Mouse (Mus musculus): ENCODE data around the gene Insc. TPM values are rescaled to one million over a fixed set of nuclear protein-coding genes. Genes with fewer than 3 reads are reported as not detected.

The Insc gene
- total and polyA plus RNA-seq, 3 experiments: 0.16 to 0.64 (median 0.25) TPM

DNA sequence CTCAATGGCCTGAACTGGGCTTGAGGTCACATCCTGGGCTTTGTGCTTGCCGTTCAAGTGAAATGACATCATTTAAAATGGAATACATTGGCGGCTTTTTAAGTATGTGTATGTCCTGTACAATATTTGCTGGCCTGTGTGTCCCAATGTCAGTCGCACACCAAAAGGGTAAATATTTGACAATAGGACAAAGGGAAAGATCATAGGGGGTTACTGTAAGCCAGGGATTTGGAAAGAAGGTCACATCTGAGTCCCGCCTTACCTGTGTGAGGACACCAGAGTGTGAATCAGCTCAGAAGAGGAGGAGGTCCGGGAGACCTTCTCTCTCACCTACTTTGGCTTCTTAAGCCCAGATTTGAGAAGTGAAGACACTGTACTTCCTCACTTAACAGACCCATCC is 25.0 kb downstream of the Insc start:
- Histone ChIP-seq H3K79me2 (replicated peaks; ENCODE audit: control insufficient read depth, insufficient read depth, low read length) (no peaks in the 10 kb centered on the region), H3K4me3 (no peak overlapping the region), H3K36me3 (ENCODE audit: control insufficient read depth, insufficient read depth, low read length) (no peaks in the 10 kb centered on the region), H3K27me3 (ENCODE audit: control insufficient read depth, insufficient read depth, low read length) (no peaks in the 10 kb centered on the region), H3K27ac (no peak overlapping the region), H3K9ac (ENCODE audit: low read depth, low read length) (no peak overlapping the region), H3K4me1 (ENCODE audit: control insufficient read depth, insufficient read depth, low read length) (no peaks in the 10 kb centered on the region)
- WGBS: 83% methylated on average over 5 of the region's 5 CpGs
- intact Hi-C loops (cut with DNase I): no loop called here
- DNase-seq: no peak
- TF ChIP-seq POLR2A (IDR thresholded peaks at IDR 0.05; ENCODE audit: insufficient read depth, low read depth, low read length) (no peak), CTCF (IDR thresholded peaks at IDR 0.05) (no peak), EP300 (IDR thresholded peaks at IDR 0.05; ENCODE audit: insufficient read depth, low read depth, low read length) (no peak)

DNA sequence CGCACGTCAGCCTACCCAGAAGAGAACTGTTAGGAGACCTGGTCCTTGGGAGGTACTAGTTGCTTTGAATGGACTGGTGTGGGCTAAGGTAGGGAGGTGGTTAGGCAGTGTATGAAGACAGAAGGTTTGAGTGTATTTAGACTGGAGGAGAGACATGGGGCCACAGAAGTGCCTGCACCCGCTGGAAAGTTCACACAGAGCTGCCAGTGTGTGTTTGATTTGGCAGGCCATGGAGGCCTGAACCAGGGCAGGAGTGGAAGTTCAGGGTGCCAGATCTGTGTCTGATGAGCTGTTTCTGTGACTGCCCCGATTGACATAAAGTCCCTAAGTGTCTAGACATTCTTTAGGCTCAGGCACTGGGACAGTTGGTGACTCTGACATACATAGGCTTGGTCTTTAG is 25.5 kb downstream of the Insc start:
- Histone ChIP-seq H3K4me1 (ENCODE audit: control insufficient read depth, insufficient read depth, low read length) (no peaks in the 10 kb centered on the region), H3K79me2 (replicated peaks; ENCODE audit: control insufficient read depth, insufficient read depth, low read length) (no peaks in the 10 kb centered on the region), H3K27me3 (ENCODE audit: control insufficient read depth, insufficient read depth, low read length) (no peaks in the 10 kb centered on the region), H3K9ac (ENCODE audit: low read depth, low read length) (no peak overlapping the region), H3K36me3 (ENCODE audit: control insufficient read depth, insufficient read depth, low read length) (no peaks in the 10 kb centered on the region), H3K4me3 (no peak overlapping the region), H3K27ac (no peak overlapping the region)
- no peak for DNase-seq
- no peak for TF ChIP-seq CTCF (IDR thresholded peaks at IDR 0.05)
- TF ChIP-seq EP300 (IDR thresholded peaks at IDR 0.05; ENCODE audit: insufficient read depth, low read depth, low read length): no peak
- TF ChIP-seq POLR2A (IDR thresholded peaks at IDR 0.05; ENCODE audit: insufficient read depth, low read depth, low read length): no peak
- WGBS: 80% methylated on average over 4 of the region's 4 CpGs
- intact Hi-C loops (cut with DNase I): no loop called here

DNA sequence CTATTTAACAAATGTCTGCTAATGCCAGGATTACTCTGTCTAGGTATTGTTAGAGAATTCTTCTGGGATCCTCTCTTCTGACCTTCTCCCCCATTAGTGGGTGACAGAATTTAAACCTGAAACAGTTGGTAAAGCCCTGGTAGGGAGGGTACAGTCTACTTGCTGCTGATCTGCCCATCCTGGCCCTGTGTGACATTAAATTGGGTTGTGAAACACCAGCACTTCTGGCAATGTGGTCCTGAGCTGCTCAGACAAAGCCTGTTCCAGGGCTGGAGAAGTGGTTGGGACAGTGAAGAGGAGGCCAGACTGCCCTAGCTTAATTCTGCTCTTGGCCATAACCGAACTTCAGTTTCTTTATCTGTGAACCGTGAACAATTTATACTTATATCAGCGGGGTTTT is 27.1 kb downstream of the Insc start:
- WGBS: 65% methylated on average over 3 of the region's 3 CpGs
- H3K4me3 ChIP-seq: no peak overlapping the region
- no peak overlapping the region for H3K27ac ChIP-seq
- H3K36me3 ChIP-seq (ENCODE audit: control insufficient read depth, insufficient read depth, low read length): no peaks in the 10 kb centered on the region
- intact Hi-C loops (cut with DNase I): no loop called here
- H3K4me1 ChIP-seq (ENCODE audit: control insufficient read depth, insufficient read depth, low read length): no peaks in the 10 kb centered on the region; the same call in 1 of the 2 replicates
- H3K9ac ChIP-seq (ENCODE audit: low read depth, low read length): no peak overlapping the region
- TF ChIP-seq CTCF (IDR thresholded peaks at IDR 0.05) (no peak), POLR2A (IDR thresholded peaks at IDR 0.05; ENCODE audit: insufficient read depth, low read depth, low read length) (no peak), EP300 (IDR thresholded peaks at IDR 0.05; ENCODE audit: insufficient read depth, low read depth, low read length) (no peak)
- no peaks in the 10 kb centered on the region for H3K79me2 ChIP-seq (replicated peaks; ENCODE audit: control insufficient read depth, insufficient read depth, low read length)
- DNase-seq: no peak
- H3K27me3 ChIP-seq (ENCODE audit: control insufficient read depth, insufficient read depth, low read length): no peaks in the 10 kb centered on the region

- H3K79me2 ChIP-seq (replicated peaks; ENCODE audit: control insufficient read depth, insufficient read depth, low read length): no peaks in the 10 kb centered on the region
- DNase-seq: no peak
- 66% methylated on average over 7 of the region's 7 CpGs for WGBS
- H3K27me3 ChIP-seq (ENCODE audit: control insufficient read depth, insufficient read depth, low read length): no peaks in the 10 kb centered on the region
- no peak overlapping the region for H3K9ac ChIP-seq (ENCODE audit: low read depth, low read length)
- H3K27ac ChIP-seq: no peak overlapping the region
- TF ChIP-seq CTCF (IDR thresholded peaks at IDR 0.05) (no peak), EP300 (IDR thresholded peaks at IDR 0.05; ENCODE audit: insufficient read depth, low read depth, low read length) (no peak), POLR2A (IDR thresholded peaks at IDR 0.05; ENCODE audit: insufficient read depth, low read depth, low read length) (no peak)
- H3K4me3 ChIP-seq: no peak overlapping the region
- no peaks in the 10 kb centered on the region for H3K36me3 ChIP-seq (ENCODE audit: control insufficient read depth, insufficient read depth, low read length)
- intact Hi-C loops (cut with DNase I): no loop called here
- no peaks in the 10 kb centered on the region; the same call in 1 of the 2 replicates for H3K4me1 ChIP-seq (ENCODE audit: control insufficient read depth, insufficient read depth, low read length)
Measured at GRCm38 (mm10) chr7:114771801-114772200, 28.3 kb downstream of the Insc start.

GRCm38 (mm10) chr7:114773781-114774180 is 30.3 kb downstream of the Insc start:
- no peak overlapping the region for H3K9ac ChIP-seq (ENCODE audit: low read depth, low read length)
- intact Hi-C loops (cut with DNase I): no loop called here
- H3K79me2 ChIP-seq (replicated peaks; ENCODE audit: control insufficient read depth, insufficient read depth, low read length): no peaks in the 10 kb centered on the region
- H3K4me1 ChIP-seq (ENCODE audit: control insufficient read depth, insufficient read depth, low read length): no peaks in the 10 kb centered on the region; the same call in 1 of the 2 replicates
- no peak overlapping the region for H3K4me3 ChIP-seq
- WGBS: 64% methylated on average over 4 of the region's 4 CpGs
- H3K27me3 ChIP-seq (ENCODE audit: control insufficient read depth, insufficient read depth, low read length): no peaks in the 10 kb centered on the region
- H3K36me3 ChIP-seq (ENCODE audit: control insufficient read depth, insufficient read depth, low read length): no peaks in the 10 kb centered on the region
- H3K27ac ChIP-seq: no peak overlapping the region
- TF ChIP-seq POLR2A (IDR thresholded peaks at IDR 0.05; ENCODE audit: insufficient read depth, low read depth, low read length) (no peak), CTCF (IDR thresholded peaks at IDR 0.05) (no peak), EP300 (IDR thresholded peaks at IDR 0.05; ENCODE audit: insufficient read depth, low read depth, low read length) (no peak)
- no peak for DNase-seq

DNA sequence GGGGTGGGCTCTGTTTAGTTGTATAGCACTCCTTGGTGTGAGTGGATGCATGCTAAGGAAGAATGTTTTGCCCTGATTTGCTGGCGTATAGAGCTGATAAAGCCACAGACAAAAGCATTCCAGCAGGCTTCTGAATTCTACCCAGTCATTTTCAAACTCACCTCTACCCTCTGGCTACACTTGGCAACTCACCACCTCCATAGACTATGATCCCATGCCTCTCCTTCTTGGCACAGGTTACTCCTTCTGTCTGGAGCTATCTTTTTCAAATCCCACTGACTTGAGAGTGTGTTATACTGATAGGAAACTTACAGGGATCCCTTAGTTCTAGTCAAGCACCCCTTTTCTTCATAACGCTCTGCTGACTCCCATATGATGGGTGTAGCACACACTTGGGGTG is 32.4 kb downstream of the Insc start:
- no peak for TF ChIP-seq CTCF (IDR thresholded peaks at IDR 0.05)
- TF ChIP-seq EP300 (IDR thresholded peaks at IDR 0.05; ENCODE audit: insufficient read depth, low read depth, low read length): no peak
- TF ChIP-seq POLR2A (IDR thresholded peaks at IDR 0.05; ENCODE audit: insufficient read depth, low read depth, low read length): no peak
- no peak overlapping the region for H3K9ac ChIP-seq (ENCODE audit: low read depth, low read length)
- H3K4me3 ChIP-seq: no peak overlapping the region
- no peak overlapping the region for H3K27ac ChIP-seq
- no peak for DNase-seq
- WGBS: 51% methylated on average over 2 of the region's 2 CpGs
- H3K36me3 ChIP-seq (ENCODE audit: control insufficient read depth, insufficient read depth, low read length): no peaks in the 10 kb centered on the region
- H3K4me1 ChIP-seq (ENCODE audit: control insufficient read depth, insufficient read depth, low read length): no peaks in the 10 kb centered on the region; the same call in 1 of the 2 replicates
- no peaks in the 10 kb centered on the region for H3K79me2 ChIP-seq (replicated peaks; ENCODE audit: control insufficient read depth, insufficient read depth, low read length)
- H3K27me3 ChIP-seq (ENCODE audit: control insufficient read depth, insufficient read depth, low read length): no peaks in the 10 kb centered on the region
- intact Hi-C loops (cut with DNase I): no loop called here

All from heart, adult 2 months (tissue).